Mouse (Mus musculus) forebrain, embryonic 13.5 days (tissue): ENCODE measurements at regions not wholly inside any gene's neighbourhood (a gene's known extent, or its start where the extent isn't known, plus 50 kb on each side); places are given as distances from the start of the nearest gene placed in this dataset.
A peak's percentile ranks its signal among the peaks of the same experiment; 100 is the strongest.
"Not testable (repeated sequence)": the region's sequence is repeated elsewhere in the genome, so short reads cannot be mapped to it uniquely, and the experiment has no call there.

Experiments
- ATAC-seq: fragments of 200-750 bp; cut with Nextera tagmentation; 2 replicates; pipeline ENCODE4 v1.8.0; 2017
- H3K27ac ChIP-seq: fragments of 300-500 bp; sonication (generic); 2 replicates; pipeline ENCODE4 v1.5.1; 2015; ENCODE audit warnings: inconsistent platforms, mild to moderate bottlenecking, moderate library complexity
- H3K27me3 ChIP-seq: fragments of 300-500 bp; sonication (generic); 2 replicates; pipeline ENCODE4 v1.6.1; 2015; ENCODE audit warnings: mild to moderate bottlenecking, inconsistent platforms
- H3K36me3 ChIP-seq: fragments of 300-500 bp; sonication (generic); 2 replicates; pipeline ENCODE4 v1.6.1; 2015; ENCODE audit warnings: mild to moderate bottlenecking, inconsistent platforms; ENCODE audit not compliant: poor library complexity, severe bottlenecking
- H3K4me1 ChIP-seq: fragments of 300-500 bp; sonication (generic); 2 replicates; pipeline ENCODE4 v1.6.1; 2015; ENCODE audit warnings: inconsistent platforms
- H3K4me2 ChIP-seq: fragments of 300-500 bp; sonication (generic); 2 replicates; pipeline ENCODE4 v1.6.1; 2015; ENCODE audit warnings: inconsistent platforms, mild to moderate bottlenecking, moderate library complexity
- H3K4me3 ChIP-seq: fragments of 300-500 bp; sonication (generic); 2 replicates; pipeline ENCODE4 v1.5.1; 2015; ENCODE audit warnings: mild to moderate bottlenecking, inconsistent platforms
- H3K9ac ChIP-seq: fragments of 300-500 bp; sonication (generic); 2 replicates; pipeline ENCODE4 v1.6.1; 2015; ENCODE audit warnings: mild to moderate bottlenecking, inconsistent platforms
- H3K9me3 ChIP-seq: fragments of 300-500 bp; sonication (generic); replicated peaks from 2 replicates; pipeline ENCODE4 v1.6.1; 2016; ENCODE audit warnings: inconsistent platforms
- WGBS: fragments of 180-500 bp; shearing (Covaris S2); methylation state at CpG from one replicate; pipeline ENCODE4 v1.1.7; 2015; 5-methylcytosine and 5-hydroxymethylcytosine counted together

- H3K27ac ChIP-seq = no peak overlapping the region
- no peaks in the 10 kb centered on the region for H3K9me3 ChIP-seq
- no peak overlapping the region for H3K9ac ChIP-seq
- no peak for ATAC-seq
- no peaks in the 10 kb centered on the region for H3K36me3 ChIP-seq
- no peak overlapping the region for H3K4me3 ChIP-seq
- H3K27me3 ChIP-seq = no peaks in the 10 kb centered on the region
- H3K4me2 ChIP-seq = no peak overlapping the region
- H3K4me1 ChIP-seq = no peaks in the 10 kb centered on the region
Measured at GRCm38 (mm10) chr12:49084505-49084904, 298.0 kb upstream of the Foxg1 start.

- Histone ChIP-seq H3K9me3 (no peaks in the 10 kb centered on the region), H3K4me2 (no peak overlapping the region), H3K27me3 (no peaks in the 10 kb centered on the region), H3K9ac (no peak overlapping the region), H3K27ac (no peak overlapping the region), H3K36me3 (no peaks in the 10 kb centered on the region), H3K4me3 (no peak overlapping the region), H3K4me1 (no peaks in the 10 kb centered on the region)
- ATAC-seq = no peak
- WGBS = 77% methylated on average over 2 of the region's 2 CpGs
Measured at GRCm38 (mm10) chr12:49086076-49086475, 296.4 kb upstream of the Foxg1 start.

GRCm38 (mm10) chr12:49090177-49090576, 292.3 kb upstream of the Foxg1 start:
- no peak overlapping the region for H3K4me3 ChIP-seq
- no peaks in the 10 kb centered on the region for H3K9me3 ChIP-seq
- H3K4me2 ChIP-seq = no peak overlapping the region
- no peaks in the 10 kb centered on the region for H3K27me3 ChIP-seq
- ATAC-seq = no peak
- H3K9ac ChIP-seq = no peak overlapping the region
- no peak overlapping the region for H3K27ac ChIP-seq
- H3K4me1 ChIP-seq = no peaks in the 10 kb centered on the region
- no peaks in the 10 kb centered on the region for H3K36me3 ChIP-seq
- WGBS = 90% methylated on average over 1 of the region's 1 CpGs

- Histone ChIP-seq H3K27ac (no peak overlapping the region), H3K9me3 (no peaks in the 10 kb centered on the region), H3K4me2 (no peak overlapping the region), H3K36me3 (no peaks in the 10 kb centered on the region), H3K27me3 (no peaks in the 10 kb centered on the region), H3K9ac (no peak overlapping the region), H3K4me3 (no peak overlapping the region), H3K4me1 (no peaks in the 10 kb centered on the region)
- 0 out of 2 replicates have a peak, but pooled peaks have one; percentile 56 for ATAC-seq
- WGBS = 62% methylated on average over 4 of the region's 4 CpGs
Measured at GRCm38 (mm10) chr12:49105931-49106330, 276.5 kb upstream of the Foxg1 start.

- no peak overlapping the region for H3K27ac ChIP-seq
- peak; percentile 67 for ATAC-seq
- 56% methylated on average over 7 of the region's 7 CpGs for WGBS
Measured at GRCm38 (mm10) chr12:49106399-49107382, 275.8 kb upstream of the Foxg1 start.

GRCm38 (mm10) chr12:49107415-49108148, 274.9 kb upstream of the Foxg1 start:
- no peaks in the 10 kb centered on the region for H3K36me3 ChIP-seq
- H3K27ac ChIP-seq = no peak overlapping the region
- H3K4me2 ChIP-seq = no peak overlapping the region
- no peak overlapping the region for H3K9ac ChIP-seq
- no peaks in the 10 kb centered on the region for H3K27me3 ChIP-seq
- H3K4me3 ChIP-seq = no peak overlapping the region
- H3K9me3 ChIP-seq = no peaks in the 10 kb centered on the region
- H3K4me1 ChIP-seq = no peaks in the 10 kb centered on the region
- ATAC-seq = no peak
- WGBS = 80% methylated on average over 10 of the region's 10 CpGs

More at GRCm38 (mm10) chr12:49106399-49107382, 275.8 kb upstream of the Foxg1 start:
- no peak overlapping the region for H3K9ac ChIP-seq
- no peaks in the 10 kb centered on the region for H3K36me3 ChIP-seq
- H3K27me3 ChIP-seq = no peaks in the 10 kb centered on the region
- H3K9me3 ChIP-seq = no peaks in the 10 kb centered on the region
- no peak overlapping the region for H3K4me2 ChIP-seq
- no peaks in the 10 kb centered on the region for H3K4me1 ChIP-seq
- no peak overlapping the region for H3K4me3 ChIP-seq

GRCm38 (mm10) chr12:49131093-49131492, 251.4 kb upstream of the Foxg1 start:
- not testable (repeated sequence) for H3K36me3 ChIP-seq, H3K27me3 ChIP-seq, H3K4me3 ChIP-seq, ATAC-seq, H3K9me3 ChIP-seq, H3K27ac ChIP-seq, H3K4me1 ChIP-seq, H3K4me2 ChIP-seq, H3K9ac ChIP-seq
- WGBS = 89% methylated on average over 4 of the region's 7 CpGs

- no peak overlapping the region for H3K9ac ChIP-seq
- no peaks in the 10 kb centered on the region for H3K4me1 ChIP-seq
- 59% methylated on average over 5 of the region's 5 CpGs for WGBS
- no peak overlapping the region for H3K27ac ChIP-seq
- no peak overlapping the region for H3K4me3 ChIP-seq
- peak; percentile 90; the same call in 1 of the 2 replicates for ATAC-seq
- no peaks in the 10 kb centered on the region for H3K9me3 ChIP-seq
- no peaks in the 10 kb centered on the region for H3K27me3 ChIP-seq
- H3K36me3 ChIP-seq = no peaks in the 10 kb centered on the region
- no peak overlapping the region for H3K4me2 ChIP-seq
Measured at GRCm38 (mm10) chr12:49170097-49170496, 212.4 kb upstream of the Foxg1 start.

GRCm38 (mm10) chr12:49171014-49171677, 211.3 kb upstream of the Foxg1 start:
- peak; percentile 61 for ATAC-seq

GRCm38 (mm10) chr12:49191348-49191747, 191.1 kb upstream of the Foxg1 start:
- Histone ChIP-seq H3K36me3 (no peaks in the 10 kb centered on the region), H3K4me1 (no peaks in the 10 kb centered on the region), H3K4me3 (no peak overlapping the region), H3K27ac (no peak overlapping the region), H3K9ac (no peak overlapping the region), H3K9me3 (no peaks in the 10 kb centered on the region), H3K27me3 (no peaks in the 10 kb centered on the region), H3K4me2 (no peak overlapping the region)
- ATAC-seq = no peak
- WGBS = 51% methylated on average over 2 of the region's 2 CpGs

More at GRCm38 (mm10) chr12:49171014-49171677, 211.3 kb upstream of the Foxg1 start:
- H3K9me3 ChIP-seq = no peaks in the 10 kb centered on the region
- no peaks in the 10 kb centered on the region for H3K36me3 ChIP-seq
- no peak overlapping the region for H3K27ac ChIP-seq
- H3K4me3 ChIP-seq = no peak overlapping the region
- no peak overlapping the region for H3K4me2 ChIP-seq
- no peaks in the 10 kb centered on the region for H3K4me1 ChIP-seq
- 95% methylated on average over 1 of the region's 1 CpGs for WGBS
- no peak overlapping the region; the same call in 1 of the 2 replicates for H3K9ac ChIP-seq
- no peaks in the 10 kb centered on the region for H3K27me3 ChIP-seq

GRCm38 (mm10) chr12:49233524-49234306, 148.7 kb upstream of the Foxg1 start:
- Histone ChIP-seq H3K9me3 (no peaks in the 10 kb centered on the region), H3K4me1 (no peaks in the 10 kb centered on the region), H3K27ac (no peak overlapping the region), H3K27me3 (no peaks in the 10 kb centered on the region), H3K9ac (no peak overlapping the region), H3K36me3 (no peaks in the 10 kb centered on the region), H3K4me3 (no peak overlapping the region), H3K4me2 (no peak overlapping the region)
- no peak for ATAC-seq
- 77% methylated on average over 5 of the region's 5 CpGs for WGBS
